Mouse (Mus musculus) ES-Bruce4 (cell line): ENCODE data around the gene Plcb3. TPM values are rescaled to one million over a fixed set of nuclear protein-coding genes. Genes with fewer than 3 reads are reported as not detected.
A peak's percentile ranks its signal among the peaks of the same experiment; 100 is the strongest.

Source experiments
- H3K27ac ChIP-seq: 2 replicates; pipeline ENCODE4 v1.5.1; 2012; ENCODE audit warnings: low read length, inconsistent platforms; ENCODE audit not compliant: insufficient read depth
- H3K27me3 ChIP-seq: 2 replicates; pipeline ENCODE4 v1.6.1; 2012; ENCODE audit warnings: mild to moderate bottlenecking, low read length, inconsistent platforms; ENCODE audit not compliant: control insufficient read depth, poor library complexity, insufficient read depth, severe bottlenecking
- H3K36me3 ChIP-seq: 2 replicates; pipeline ENCODE4 v1.6.1; 2012; ENCODE audit warnings: inconsistent platforms, mild to moderate bottlenecking, low read length, moderate library complexity; ENCODE audit not compliant: control insufficient read depth, poor library complexity, insufficient read depth, severe bottlenecking
- H3K4me1 ChIP-seq: one replicate; pipeline ENCODE4 v1.8.1; 2011; ENCODE audit warnings: low read length; ENCODE audit not compliant: control insufficient read depth, insufficient read depth
- H3K4me3 ChIP-seq: 2 replicates; pipeline ENCODE4 v1.5.1; 2011; ENCODE audit warnings: low read depth, mild to moderate bottlenecking, low read length
- H3K9ac ChIP-seq: 2 replicates; pipeline ENCODE4 v1.6.1; 2012; ENCODE audit warnings: low read depth, mild to moderate bottlenecking, inconsistent platforms; ENCODE audit not compliant: poor library complexity, severe bottlenecking
- H3K9me3 ChIP-seq: replicated peaks from 2 replicates; pipeline ENCODE4 v1.6.1; 2012; ENCODE audit warnings: mild to moderate bottlenecking, low read length, inconsistent platforms; ENCODE audit not compliant: control insufficient read depth, poor library complexity, insufficient read depth, severe bottlenecking
- CTCF ChIP-seq: IDR thresholded peaks from one replicate; pipeline ENCODE4 v1.8.1; 2011; ENCODE audit warnings: low read depth, low read length
- EP300 ChIP-seq: IDR thresholded peaks from 2 replicates; pipeline ENCODE4 v1.6.1; 2011; ENCODE audit warnings: low read depth, low read length; ENCODE audit not compliant: insufficient read depth
- POLR2A ChIP-seq: IDR thresholded peaks from one replicate; pipeline ENCODE4 v1.8.1; 2011; ENCODE audit warnings: low read length; ENCODE audit not compliant: insufficient read depth
- polyA plus RNA-seq: library from polyadenylated mRNA; stranded (reverse); fragments of >200 nt; gene quantifications from 2 replicates; pipeline ENCODE4 v1.2.4, GENCODE M21; 2011; ENCODE audit warnings: low read depth; ENCODE audit not compliant: missing spikeins, insufficient read depth, insufficient read length

Gene Plcb3
- polyA plus RNA-seq, 1 experiment, result 42.4 TPM

- Histone ChIP-seq H3K4me3 (peak overlapping the region; percentile 80), H3K36me3 (no peaks in the 10 kb centered on the region), H3K27ac (peak overlapping the region; percentile 12; the same call in 1 of the 2 replicates), H3K9me3 (no peaks in the 10 kb centered on the region), H3K27me3 (no peaks in the 10 kb centered on the region), H3K4me1 (peaks cover 2% of the 10 kb centered on the region), H3K9ac (peak overlapping the region; percentile 80)
- TF ChIP-seq POLR2A (no peak), CTCF (peak; percentile 24)
Observed at GRCm38 (mm10) chr19:6920741-6921636, 55.3 kb downstream of the Plcb3 start.

DNA sequence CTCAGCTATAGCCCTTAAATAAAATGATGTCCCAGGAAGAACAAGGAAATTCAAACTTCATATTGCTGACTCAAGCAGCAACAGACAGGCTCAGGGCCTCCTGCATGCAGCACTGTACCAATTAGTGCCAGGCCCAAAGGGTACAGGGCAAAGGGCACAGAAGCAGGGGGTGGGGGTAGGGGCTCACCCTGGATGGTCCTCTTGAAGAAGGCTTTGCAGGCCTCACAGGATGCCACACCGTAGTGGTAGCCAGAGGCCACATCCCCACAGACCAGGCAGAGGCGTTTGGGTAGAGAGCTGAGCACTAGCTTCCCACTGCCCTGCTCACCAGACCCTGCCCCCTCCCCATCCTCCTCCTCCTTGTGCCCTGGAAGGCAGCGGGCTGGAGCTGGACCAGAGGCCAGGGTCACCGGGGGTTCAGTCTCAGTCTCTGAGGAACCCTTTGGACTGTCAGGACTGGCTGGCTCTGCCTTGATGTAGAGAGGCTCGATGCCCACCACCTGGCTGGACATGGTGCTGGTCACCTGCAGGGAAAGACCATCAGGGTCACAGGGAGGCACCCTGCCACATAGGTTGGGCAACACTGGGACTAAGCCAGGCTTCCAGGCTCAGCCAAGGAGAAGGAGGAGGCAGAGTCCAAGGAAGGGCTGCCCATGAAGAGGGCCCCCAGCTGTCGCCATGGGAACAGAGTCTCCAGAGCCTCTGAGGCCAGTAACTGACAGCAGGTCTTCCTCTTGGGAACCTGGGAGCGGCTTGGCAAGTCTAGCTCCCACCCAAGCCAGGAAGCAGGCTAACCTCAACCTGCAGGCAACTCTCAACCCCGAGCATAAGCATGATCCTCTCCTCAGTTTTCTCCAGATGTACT lies 56.2 kb downstream of the Plcb3 start:
- H3K27ac ChIP-seq, result no peak overlapping the region
- TF ChIP-seq CTCF, result no peak
- TF ChIP-seq POLR2A, result no peak
- no peak for TF ChIP-seq EP300
- peak overlapping the region; percentile 80 for H3K9ac ChIP-seq
- no peaks in the 10 kb centered on the region for H3K27me3 ChIP-seq
- no peaks in the 10 kb centered on the region for H3K36me3 ChIP-seq
- no peaks in the 10 kb centered on the region for H3K9me3 ChIP-seq
- no peak overlapping the region for H3K4me3 ChIP-seq
- H3K4me1 ChIP-seq, result peaks cover 2% of the 10 kb centered on the region

- Histone ChIP-seq H3K9me3 (no peaks in the 10 kb centered on the region), H3K9ac (no peak overlapping the region), H3K36me3 (no peaks in the 10 kb centered on the region), H3K27ac (no peak overlapping the region), H3K4me1 (peaks cover 2% of the 10 kb centered on the region), H3K27me3 (no peaks in the 10 kb centered on the region), H3K4me3 (no peak overlapping the region)
- TF ChIP-seq POLR2A, result no peak
- no peak for TF ChIP-seq CTCF
- no peak for TF ChIP-seq EP300
Observed at GRCm38 (mm10) chr19:6919431-6919830, 56.8 kb downstream of the Plcb3 start.

DNA sequence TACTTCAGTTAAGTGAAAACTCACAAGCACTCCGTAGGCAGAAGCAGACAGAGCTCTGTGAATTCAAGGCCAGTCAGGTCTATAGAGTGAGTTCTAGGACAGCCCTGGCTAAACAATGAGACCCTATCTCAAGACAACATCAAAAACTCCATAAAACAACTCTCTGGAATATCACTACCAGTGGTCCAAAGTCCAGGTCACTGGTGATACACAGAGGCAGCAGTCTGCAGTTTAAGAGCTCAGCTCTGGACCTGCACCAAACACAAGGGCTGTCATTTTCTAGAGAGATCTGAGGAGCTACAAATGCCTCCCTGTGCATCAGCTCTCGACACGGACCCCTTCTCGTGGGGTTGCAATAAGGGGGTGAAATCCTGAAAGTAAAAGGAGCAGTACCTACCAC lies 57.9 kb downstream of the Plcb3 start:
- TF ChIP-seq POLR2A (no peak), EP300 (no peak), CTCF (no peak)
- H3K27me3 ChIP-seq, result no peaks in the 10 kb centered on the region
- H3K36me3 ChIP-seq, result no peaks in the 10 kb centered on the region
- H3K4me1 ChIP-seq, result peaks cover 2% of the 10 kb centered on the region
- H3K4me3 ChIP-seq, result no peak overlapping the region
- H3K27ac ChIP-seq, result no peak overlapping the region
- no peak overlapping the region for H3K9ac ChIP-seq
- no peaks in the 10 kb centered on the region for H3K9me3 ChIP-seq

DNA sequence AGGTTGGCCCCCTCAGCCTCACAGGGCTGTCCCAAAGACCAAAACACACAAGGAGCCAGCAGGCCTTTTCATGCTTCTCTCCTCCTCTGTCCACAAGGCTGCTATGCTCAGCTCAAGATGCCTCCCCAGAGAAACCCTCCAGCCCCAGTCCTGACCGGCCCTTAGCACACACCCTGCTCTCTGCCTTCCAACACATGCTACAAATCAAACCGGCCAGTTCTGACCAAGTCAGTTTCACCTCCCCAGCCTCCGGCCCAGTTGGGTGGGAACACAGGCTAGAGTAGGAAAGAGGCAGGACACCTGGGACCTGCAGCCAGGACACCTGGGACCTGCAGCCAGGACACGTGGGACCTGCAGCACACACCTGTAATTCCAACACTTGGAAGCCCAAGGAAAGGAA lies 59.8 kb downstream of the Plcb3 start:
- no peaks in the 10 kb centered on the region for H3K27me3 ChIP-seq
- no peak overlapping the region for H3K27ac ChIP-seq
- no peaks in the 10 kb centered on the region for H3K4me1 ChIP-seq
- H3K4me3 ChIP-seq, result no peak overlapping the region
- 0 out of 2 replicates have a peak, but pooled peaks cover 6% of the 10 kb centered on the region for H3K36me3 ChIP-seq
- H3K9ac ChIP-seq, result no peak overlapping the region
- H3K9me3 ChIP-seq, result no peaks in the 10 kb centered on the region
- no peak for TF ChIP-seq CTCF
- no peak for TF ChIP-seq POLR2A
- no peak for TF ChIP-seq EP300
